Mouse (Mus musculus): Measurements from ENCODE around the gene Nos1ap.

DNA sequence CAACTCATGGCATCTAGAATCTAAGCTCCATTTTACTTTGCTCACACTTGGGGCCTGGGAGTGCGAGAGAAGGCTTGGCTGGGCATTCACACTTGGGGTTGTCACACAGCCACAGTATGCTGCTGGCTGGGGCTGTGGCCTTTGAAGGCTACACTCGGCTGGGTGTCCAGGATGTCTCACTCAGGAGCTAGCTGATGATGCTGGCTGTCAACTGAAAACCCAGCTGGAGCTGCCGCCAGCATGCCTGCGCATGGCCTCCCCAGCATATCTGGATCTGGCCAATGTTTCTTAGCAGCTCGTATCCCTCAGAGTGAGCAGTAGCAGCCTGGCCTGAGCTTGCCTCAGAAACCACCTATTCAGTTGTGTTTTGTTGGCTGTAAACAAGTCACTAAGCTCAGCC is 158.3 kb downstream of the Nos1ap start:
- TF ChIP-seq POLR2A (IDR thresholded peaks at IDR 0.05; ENCODE audit: borderline replicate concordance, insufficient read depth, low read length) (no peak), CTCF (IDR thresholded peaks at IDR 0.05; ENCODE audit: borderline replicate concordance, insufficient read depth, low read depth, low read length) (no peak)

Measured in cerebellum, adult 2 months (tissue).